Mouse (Mus musculus) heart, adult 18-20 months (tissue): ENCODE results near the gene Als2cr12. TPM values are rescaled to one million over a fixed set of nuclear protein-coding genes. Genes with fewer than 3 reads are reported as not detected.
"Not testable (repeated sequence)": the region's sequence is repeated elsewhere in the genome, so short reads cannot be mapped to it uniquely, and the experiment has no call there.

Experiments used
- DNase-seq, 2 experiments: peaks; one replicate each; pipeline ENCODE4 v3.0.0; 2021 to 2022; ENCODE audit warnings: mixed read lengths in 1 of 2
- total RNA-seq, 2 experiments: library from RNA; stranded (reverse); gene quantifications; 2 replicates each; pipeline ENCODE4 v1.2.3; 2021

Gene Als2cr12
- total RNA-seq, 2 experiments from 2014 or later: not detected

DNA sequence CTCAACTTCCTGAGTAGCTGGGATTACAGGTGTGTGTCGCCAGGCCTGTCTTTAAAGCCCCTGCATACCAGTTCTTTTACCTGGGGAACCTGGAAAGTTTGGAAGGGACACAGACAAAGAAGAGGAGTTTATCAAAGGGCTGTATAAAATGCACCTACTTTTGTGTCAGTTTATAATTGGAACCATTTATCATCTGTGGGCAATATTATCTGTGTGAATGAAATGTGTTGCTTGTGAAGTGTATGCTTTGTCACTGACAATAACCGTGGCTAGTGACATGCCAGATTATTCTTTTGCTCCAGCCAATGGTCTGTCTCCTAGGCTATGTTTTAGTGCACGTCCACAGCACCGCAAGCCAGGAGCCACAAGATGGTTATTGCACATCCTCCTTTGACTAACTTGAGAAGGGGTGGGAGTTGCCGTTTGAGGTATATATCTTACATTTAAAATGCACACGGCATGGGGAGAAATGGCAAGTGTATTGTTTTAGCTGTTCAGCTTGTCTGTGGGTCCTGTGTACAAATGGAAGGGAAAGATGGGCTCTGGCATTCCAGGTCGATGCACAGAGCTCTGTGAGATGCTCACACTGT lies 23.7 kb upstream of the Als2cr12 start:
- no peak for DNase-seq

DNA sequence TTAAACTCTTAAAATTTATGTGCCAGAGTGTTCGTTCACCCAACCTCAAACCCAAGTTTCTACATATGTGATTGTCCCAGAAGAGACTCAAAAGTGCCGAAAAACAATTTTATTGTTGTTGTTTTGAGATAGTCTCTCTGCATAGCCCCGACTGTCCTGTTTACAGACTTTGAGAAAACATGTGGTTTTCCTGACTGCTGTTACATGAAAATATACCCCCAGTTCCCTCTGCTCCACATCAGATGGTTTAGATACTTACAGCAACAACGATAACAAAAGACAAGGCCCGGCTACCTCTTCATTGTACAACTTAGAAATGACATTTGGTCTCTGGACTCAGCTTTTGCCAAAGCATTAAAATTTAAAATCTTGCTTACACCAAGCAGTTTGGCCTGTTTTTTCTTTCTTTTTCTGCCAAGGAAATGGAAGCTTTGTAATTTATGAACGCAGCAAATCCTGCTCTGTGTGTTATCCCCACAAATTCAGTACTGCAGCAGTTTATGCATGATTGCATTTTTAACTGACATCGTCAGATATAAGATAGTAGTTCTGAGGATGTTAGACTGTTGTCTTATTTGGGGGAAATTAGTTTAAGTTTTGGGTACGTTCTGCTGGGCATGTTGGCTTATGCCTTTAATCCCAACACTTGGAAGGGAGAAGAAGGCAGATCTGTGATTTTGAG lies 21.9 kb upstream of the Als2cr12 start:
- DNase-seq: no peak

GRCm38 (mm10) chr1:58716883-58717220 lies 21.1 kb upstream of the Als2cr12 start:
- no peak for DNase-seq

DNA sequence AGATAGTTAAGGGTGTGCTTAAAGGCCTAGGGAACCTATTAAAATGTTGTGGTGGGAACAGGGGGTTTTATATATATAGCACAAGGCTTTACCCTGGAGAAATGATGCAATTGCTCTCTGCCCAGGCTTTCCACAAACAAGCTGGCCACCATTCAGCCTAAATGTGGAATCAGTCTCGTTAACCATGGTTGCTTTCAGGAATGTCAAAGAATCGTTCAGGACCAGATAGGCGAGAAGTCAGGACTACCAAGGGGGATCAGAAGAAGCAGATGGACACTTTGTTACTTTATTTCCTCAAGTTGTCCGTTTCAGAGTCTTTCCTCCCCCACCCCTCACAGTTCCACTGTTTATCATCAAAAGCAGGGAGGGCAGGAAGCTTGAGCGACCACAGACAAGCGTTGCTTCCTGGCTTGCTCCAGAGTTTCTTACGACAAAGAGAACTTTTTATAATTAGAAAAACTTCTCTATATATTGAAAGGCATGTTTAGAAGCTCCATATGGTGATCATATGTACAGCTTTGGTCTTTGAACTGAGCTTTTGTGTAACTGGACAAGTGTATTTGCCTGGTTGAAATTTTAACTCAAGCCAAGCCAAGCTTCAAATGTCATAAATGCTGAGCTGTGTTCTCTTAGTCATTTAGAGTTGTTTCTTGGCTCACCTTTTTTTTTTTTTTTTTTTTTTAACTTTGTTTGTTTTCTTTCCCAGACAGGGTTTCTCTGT lies 20.5 kb upstream of the Als2cr12 start:
- no peak for DNase-seq

DNA sequence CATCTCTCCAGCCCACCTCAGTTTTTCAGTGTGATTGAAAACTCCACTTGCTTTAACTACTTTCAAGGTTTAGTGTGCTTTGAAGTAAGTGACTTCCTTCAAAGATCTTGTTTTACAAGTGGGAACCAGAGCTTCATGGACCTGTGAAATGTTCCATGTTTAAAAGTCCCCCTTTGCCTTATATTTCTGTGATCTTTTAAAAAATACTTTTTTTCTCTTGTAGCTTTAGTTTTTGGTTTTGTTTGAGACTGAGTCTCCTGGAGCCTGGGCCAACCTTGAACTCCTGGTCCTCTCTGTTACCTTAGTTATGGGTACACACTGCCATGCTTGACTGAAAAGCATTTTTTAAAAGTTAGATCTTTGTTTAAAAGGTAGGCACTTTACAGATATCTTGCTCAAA lies 19.7 kb upstream of the Als2cr12 start:
- DNase-seq: no peak

- DNase-seq: no peak
Measured at GRCm38 (mm10) chr1:58714361-58714760, 18.6 kb upstream of the Als2cr12 start.

GRCm38 (mm10) chr1:58713893-58714231 lies 18.1 kb upstream of the Als2cr12 start:
- DNase-seq: peak; percentile 87 to 89

GRCm38 (mm10) chr1:58713081-58713892 lies 17.5 kb upstream of the Als2cr12 start:
- DNase-seq: peak; percentile 86 to 87

DNA sequence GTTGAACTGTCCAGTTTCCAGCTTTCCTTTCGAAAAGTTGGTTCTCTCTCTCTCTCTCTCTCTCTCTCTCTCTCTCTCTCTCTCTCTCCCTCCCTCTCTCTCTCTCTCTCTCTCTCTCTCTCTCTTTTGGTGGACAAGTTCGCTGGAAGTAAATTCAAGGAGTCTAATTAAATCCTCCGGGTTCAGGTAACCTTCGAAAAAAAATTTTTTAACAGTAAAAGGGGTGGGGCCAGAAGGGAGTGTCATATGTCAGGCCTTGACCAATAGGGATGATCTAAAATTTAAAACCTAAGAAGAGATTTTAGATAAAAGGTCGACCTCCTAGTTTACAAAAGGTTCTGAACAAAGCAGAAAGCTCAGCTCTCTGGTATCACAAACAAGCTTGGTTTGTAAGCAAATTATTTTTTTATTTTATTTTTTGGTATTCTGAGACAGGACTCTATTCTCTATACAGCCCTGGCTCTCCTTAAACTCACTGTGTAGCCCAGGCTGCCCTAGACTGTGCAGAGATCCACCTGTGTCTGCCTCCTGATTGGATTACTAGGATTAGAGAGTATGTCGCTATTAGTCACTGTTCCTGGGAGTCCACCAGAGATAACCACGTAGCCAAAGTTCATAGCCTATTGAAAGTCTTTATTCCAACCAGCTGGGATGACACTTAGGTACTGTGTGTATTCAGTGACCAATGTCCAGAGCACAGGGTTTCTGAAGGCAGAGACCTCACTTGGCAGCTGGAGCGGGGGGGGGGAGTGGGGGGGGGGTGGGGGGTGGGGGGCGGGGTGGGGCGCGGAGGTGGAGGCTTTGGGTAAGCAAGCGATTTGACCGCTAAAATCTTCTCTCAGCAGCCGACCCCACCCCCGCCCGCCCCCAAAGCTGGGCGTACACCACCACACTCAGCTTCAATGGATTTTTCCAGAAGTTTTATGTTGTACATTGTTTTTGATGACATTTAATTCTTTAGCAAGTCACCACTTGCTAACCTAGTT lies 16.6 kb upstream of the Als2cr12 start:
- peak; percentile 73 to 77 for DNase-seq

GRCm38 (mm10) chr1:58711365-58712016 lies 15.7 kb upstream of the Als2cr12 start, which contains the start of gene Cflar:
Cflar (plus strand) TSS chr1:58711508.
- DNase-seq: peak; percentile 89

DNA sequence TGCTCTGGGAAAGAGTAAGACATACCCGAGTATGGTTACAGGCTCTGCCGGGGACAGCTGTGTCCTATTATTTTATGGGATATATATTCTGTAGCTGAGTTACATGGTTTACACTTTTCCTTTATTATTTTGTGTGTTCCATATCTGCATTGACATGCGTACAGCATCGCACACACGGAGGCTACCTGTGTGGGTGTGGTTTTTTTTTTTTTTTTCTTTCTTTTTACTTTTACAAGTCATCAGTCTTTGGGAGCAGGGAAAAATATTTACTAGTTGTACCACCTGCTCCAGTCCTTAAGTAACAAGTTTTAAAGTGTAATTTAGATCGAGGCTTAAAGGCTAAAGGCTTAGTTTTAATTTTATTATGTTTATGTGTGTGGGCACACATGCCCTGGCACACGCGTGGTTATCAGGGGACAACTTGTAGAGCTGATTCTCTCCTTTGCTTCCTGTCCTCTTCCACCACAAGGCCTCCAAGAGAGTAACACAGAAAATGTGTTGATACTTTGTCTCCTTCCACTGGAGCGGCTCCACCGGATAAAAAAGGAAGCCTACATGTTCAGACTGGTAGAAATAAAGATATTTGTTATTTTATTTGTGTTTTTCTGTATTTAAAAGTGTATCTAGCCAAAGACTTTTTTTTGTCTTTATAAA lies 15.0 kb upstream of the Als2cr12 start:
- no peak for DNase-seq

DNA sequence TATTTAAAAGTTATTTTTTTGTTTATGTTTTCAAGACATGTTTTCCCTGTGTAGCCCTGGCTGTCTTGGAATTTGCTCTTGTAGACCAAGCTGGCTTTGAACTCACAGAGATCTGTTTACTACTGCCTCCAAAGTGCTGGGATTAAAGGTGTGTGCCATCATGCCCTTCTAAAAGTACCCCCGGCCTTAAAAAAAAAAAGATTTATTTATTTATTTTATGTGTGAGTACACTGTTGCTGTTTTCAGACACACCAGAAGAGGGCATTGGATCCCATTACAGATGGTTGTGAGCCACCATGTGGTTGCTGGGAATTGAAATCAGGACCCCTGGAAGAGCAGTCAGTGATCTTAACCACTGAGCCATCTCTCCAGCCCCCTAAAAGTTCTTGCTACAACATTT lies 14.3 kb upstream of the Als2cr12 start:
- not testable (repeated sequence) for DNase-seq

- not testable (repeated sequence) for DNase-seq
Measured at GRCm38 (mm10) chr1:58700580-58701162, 4.9 kb upstream of the Als2cr12 start.

GRCm38 (mm10) chr1:58699988-58700387 lies 4.2 kb upstream of the Als2cr12 start:
- no peak for DNase-seq

GRCm38 (mm10) chr1:58698781-58699180 lies 3.0 kb upstream of the Als2cr12 start:
- DNase-seq: no peak

GRCm38 (mm10) chr1:58697607-58698006 lies 1.8 kb upstream of the Als2cr12 start:
- DNase-seq: peak in 1 of 2 experiments; percentile 26

- DNase-seq: no peak
Measured at GRCm38 (mm10) chr1:58693696-58694095, 2.1 kb downstream of the Als2cr12 start.

GRCm38 (mm10) chr1:58691718-58692117 lies 4.1 kb downstream of the Als2cr12 start:
- not testable (repeated sequence) for DNase-seq

DNA sequence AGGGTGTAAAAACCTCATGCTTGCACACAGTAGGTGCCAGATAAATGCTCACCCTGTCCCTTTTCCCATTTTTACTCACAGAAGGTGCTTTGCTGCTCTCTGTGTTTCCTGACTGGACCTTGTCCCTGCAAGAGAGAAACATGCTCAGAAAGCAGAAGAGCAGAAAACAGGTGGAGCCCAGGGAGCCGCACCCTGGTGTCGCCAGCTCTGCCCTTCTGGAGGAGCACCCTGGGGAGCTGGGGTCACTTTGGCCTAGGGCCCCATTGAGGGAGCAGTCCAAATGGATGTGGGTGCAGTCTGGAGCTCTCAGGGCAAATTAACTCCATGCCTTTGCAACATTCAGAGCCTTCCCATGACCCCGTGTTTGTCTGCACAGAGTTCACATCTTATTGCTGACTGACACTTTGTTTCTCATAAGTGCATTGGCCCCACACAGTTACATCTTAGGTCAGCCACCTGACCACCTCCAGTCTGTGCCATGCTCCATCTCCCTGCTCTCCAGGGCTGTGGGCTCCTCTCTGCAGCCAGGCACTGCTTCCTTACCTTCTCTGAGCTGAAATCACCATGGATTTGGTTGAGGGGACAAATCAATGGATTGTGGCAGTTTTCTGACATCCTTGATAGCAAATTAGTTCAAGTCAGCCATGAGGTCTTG lies 4.8 kb downstream of the Als2cr12 start:
- DNase-seq: not testable (repeated sequence)
